ENCODE assay signal across 30 mouse cellular contexts in genomic region chr7:101059188-101059587, GRCm38 (mm10). TPM values are rescaled to one million over a fixed set of nuclear protein-coding genes. Genes with fewer than 3 reads are reported as not detected.
A peak's percentile ranks its signal among the peaks of the same experiment; 100 is the strongest.
DNase-seq lines count a peak whose midpoint lies in the region; ATAC-seq and TF ChIP-seq lines count a peak whose summit lies in the region.
"Had no signal": no experiment of that assay in that cellular context is flagged by ENCODE, and none has a peak within 500 bp of the region (broad histone marks: within the 10 kb centered on the region; RNA-seq: fewer than 3 reads in every experiment).

No protein-coding gene starts in this region.

- H3K4me2 ChIP-seq in liver, postnatal 0 days (ENCODE audit: low read depth, low read length) = no peak overlapping the region
- H3K4me2 ChIP-seq in liver, embryonic 11.5 days = no peak overlapping the region
- H3K4me2 ChIP-seq in midbrain, embryonic 16.5 days (ENCODE audit: low read length) = no peak overlapping the region
- H3K4me2 ChIP-seq: embryonic facial prominence, embryonic 15.5 days; forebrain, embryonic 12.5 days; heart, embryonic 13.5 days; intestine, embryonic 15.5 days; liver, embryonic 13.5 days; neural tube, embryonic 13.5 days had no signal

- H3K9me3 ChIP-seq in liver, postnatal 0 days (ENCODE audit: low read length) = no peaks in the 10 kb centered on the region
- H3K9me3 ChIP-seq in liver, embryonic 11.5 days (ENCODE audit: control insufficient read depth, low read length) = no peaks in the 10 kb centered on the region
- no peaks in the 10 kb centered on the region for H3K9me3 ChIP-seq in midbrain, embryonic 16.5 days (replicated peaks; ENCODE audit: control insufficient read depth, low read length, poor library complexity, severe bottlenecking)
- H3K9me3 ChIP-seq: embryonic facial prominence, embryonic 10.5 days; embryonic facial prominence, embryonic 15.5 days; forebrain, embryonic 12.5 days; heart, embryonic 13.5 days; intestine, embryonic 15.5 days; liver, embryonic 13.5 days; neural tube, embryonic 13.5 days had no signal

- no peaks in the 10 kb centered on the region for H3K36me3 ChIP-seq in liver, postnatal 0 days (replicated peaks; ENCODE audit: insufficient read depth, low read length)
- H3K36me3 ChIP-seq in liver, embryonic 11.5 days (ENCODE audit: control insufficient read depth, insufficient read depth, low read length) = no peaks in the 10 kb centered on the region
- H3K36me3 ChIP-seq in midbrain, embryonic 16.5 days (ENCODE audit: control insufficient read depth, insufficient read depth, low read length) = no peaks in the 10 kb centered on the region
- H3K36me3 ChIP-seq: embryonic facial prominence, embryonic 10.5 days; embryonic facial prominence, embryonic 15.5 days; forebrain, embryonic 12.5 days; heart, embryonic 13.5 days; intestine, embryonic 15.5 days; liver, embryonic 13.5 days; neural tube, embryonic 13.5 days had no signal

- no peak overlapping the region for H3K4me3 ChIP-seq in liver, postnatal 0 days (ENCODE audit: low read depth, low read length)
- H3K4me3 ChIP-seq in liver, embryonic 11.5 days (ENCODE audit: low read depth, low read length) = no peak overlapping the region
- no peak overlapping the region for H3K4me3 ChIP-seq in midbrain, embryonic 16.5 days (ENCODE audit: low read depth, low read length)
- H3K4me3 ChIP-seq: embryonic facial prominence, embryonic 10.5 days; embryonic facial prominence, embryonic 15.5 days; forebrain, embryonic 12.5 days; heart, embryonic 13.5 days; intestine, embryonic 15.5 days; layer of hippocampus, adult 2 months; liver, embryonic 13.5 days; myocyte; neural tube, embryonic 13.5 days had no signal

- TF ChIP-seq EP300 in liver, postnatal 0 days (IDR thresholded peaks at IDR 0.05; ENCODE audit: low read depth) = no peak

- H3K4me1 ChIP-seq in liver, postnatal 0 days (ENCODE audit: insufficient read depth) = peaks cover 13% of the 10 kb centered on the region
- no peaks in the 10 kb centered on the region for H3K4me1 ChIP-seq in liver, embryonic 11.5 days (replicated peaks; ENCODE audit: control insufficient read depth, insufficient read depth, low read length)
- no peaks in the 10 kb centered on the region; the same call in none of the 2 replicates for H3K4me1 ChIP-seq in midbrain, embryonic 16.5 days (ENCODE audit: control insufficient read depth, insufficient read depth, low read length)
- H3K4me1 ChIP-seq: heart, embryonic 13.5 days had no signal

- no peak for TF ChIP-seq CTCF in liver, postnatal 0 days (IDR thresholded peaks at IDR 0.05; ENCODE audit: low read depth)

- no peaks in the 10 kb centered on the region for H3K27me3 ChIP-seq in liver, postnatal 0 days (ENCODE audit: insufficient read depth, low read length)
- H3K27me3 ChIP-seq in liver, embryonic 11.5 days (replicated peaks; ENCODE audit: control insufficient read depth, insufficient read depth, low read length) = no peaks in the 10 kb centered on the region
- H3K27me3 ChIP-seq in midbrain, embryonic 16.5 days (ENCODE audit: control insufficient read depth, insufficient read depth, low read depth, low read length) = no peaks in the 10 kb centered on the region; the same call in 1 of the 2 replicates
- H3K27me3 ChIP-seq: embryonic facial prominence, embryonic 15.5 days; heart, embryonic 13.5 days; intestine, embryonic 15.5 days; liver, embryonic 13.5 days; neural tube, embryonic 13.5 days had no signal

- no peak for DNase-seq in liver, postnatal 0 days
- DNase-seq in liver, embryonic 11.5 days (ENCODE audit: low spot score) = no peak
- peak; percentile 56 to 66 for DNase-seq in spleen, postnatal 36 days (ENCODE audit: low spot score in 2 of 2)
- DNase-seq in spleen, postnatal 14 days (ENCODE audit: low spot score in 2 of 2) = no peak
- no peak for DNase-seq in gastrocnemius, postnatal 4 days (ENCODE audit: low spot score in 2 of 2)
- no peak for DNase-seq in neural tube, embryonic 10.5 days (ENCODE audit: extremely low spot score, low spot score)
- DNase-seq: adrenal gland, adult 2 months; adrenal gland, postnatal 36 days; cerebellum, adult 2 months; cerebellum, postnatal 14 days; gastrocnemius, postnatal 25 days; heart, postnatal 10 days; kidney, adult 2 months; kidney, postnatal 36 days; left cerebral cortex, postnatal 4 days; liver, embryonic 13.5 days; lung, adult 2 months; lung, postnatal 10 days; thymus, adult 2 months had no signal

- H3K27ac ChIP-seq in liver, postnatal 0 days (ENCODE audit: low read depth) = no peak overlapping the region
- H3K27ac ChIP-seq in liver, embryonic 11.5 days (ENCODE audit: low read depth, low read length) = no peak overlapping the region
- no peak overlapping the region for H3K27ac ChIP-seq in midbrain, embryonic 16.5 days (ENCODE audit: low read length)
- H3K27ac ChIP-seq: embryonic facial prominence, embryonic 10.5 days; embryonic facial prominence, embryonic 15.5 days; forebrain, embryonic 12.5 days; heart, embryonic 13.5 days; hindbrain, postnatal 0 days; intestine, embryonic 15.5 days; layer of hippocampus, adult 2 months; liver, embryonic 13.5 days; neural tube, embryonic 13.5 days had no signal

- no peak overlapping the region for H3K9ac ChIP-seq in liver, postnatal 0 days (replicated peaks)
- no peak overlapping the region for H3K9ac ChIP-seq in liver, embryonic 11.5 days (ENCODE audit: low read depth, low read length)
- no peak overlapping the region for H3K9ac ChIP-seq in midbrain, embryonic 16.5 days (ENCODE audit: low read depth, low read length)
- H3K9ac ChIP-seq: embryonic facial prominence, embryonic 15.5 days; forebrain, embryonic 12.5 days; heart, embryonic 13.5 days; intestine, embryonic 15.5 days; liver, embryonic 13.5 days; neural tube, embryonic 13.5 days had no signal

- WGBS in liver, postnatal 0 days (ENCODE audit: insufficient replicate concordance) = 65% methylated on average over 5 of the region's 5 CpGs
- WGBS in liver, embryonic 11.5 days = 85% methylated on average over 5 of the region's 5 CpGs
- WGBS in midbrain, embryonic 16.5 days = 59% methylated on average over 5 of the region's 5 CpGs

- 0 out of 2 replicates have a peak, but pooled peaks have one; percentile 7 for ATAC-seq in liver, postnatal 0 days
- no peak for ATAC-seq in liver, embryonic 11.5 days (replicated peaks; ENCODE audit: low FRiP score)
- peak; percentile 60; the same call in 1 of the 2 replicates for ATAC-seq in midbrain, embryonic 16.5 days
- ATAC-seq: activated CD4-positive, CD25-positive, alpha-beta regulatory T cell, adult 4 months; hindbrain, postnatal 0 days; intestine, embryonic 15.5 days had no signal

RNA-seq across cellular contexts. Expression of gene Fchsd2, which starts 33.5 kb away (rescaled TPM):
- polyA plus RNA-seq in liver, postnatal 0 days (2015; fragmentation: Nextera tagmentation; extraction: Ambion mirVana) = 7.4 and 7.8 TPM in 2 replicates
- polyA plus RNA-seq in liver, embryonic 11.5 days (2014; fragmentation: Nextera tagmentation; extraction: Ambion mirVana) = 14.2 and 14.4 TPM in 2 replicates
- 42.0 and 45.2 TPM in 2 replicates for polyA plus RNA-seq in midbrain, embryonic 16.5 days (2015; fragmentation: Nextera tagmentation; extraction: Ambion mirVana)
- 10 to 100 TPM; 22.6 to 25.7 TPM for total RNA-seq in gastrocnemius, postnatal 4 days (2021)

RNA-seq across cellular contexts. Expression of gene P2ry2, which starts 46.5 kb away (rescaled TPM):
- 3.8 and 4.2 TPM in 2 replicates for polyA plus RNA-seq in liver, postnatal 0 days (2015; fragmentation: Nextera tagmentation; extraction: Ambion mirVana)
- 1.6 and 2.2 TPM in 2 replicates for polyA plus RNA-seq in liver, embryonic 11.5 days (2014; fragmentation: Nextera tagmentation; extraction: Ambion mirVana)
- polyA plus RNA-seq in midbrain, embryonic 16.5 days (2015; fragmentation: Nextera tagmentation; extraction: Ambion mirVana) = 0.21 and 0.22 TPM in 2 replicates
- 10 to 100 TPM; 30.8 to 33.2 TPM for total RNA-seq in gastrocnemius, postnatal 4 days (2021)

Comparison
In these comparisons a context has a peak if more than half of its experiments do, and no peak if none do; other contexts are left out.
1. DNase-seq: peak in spleen, postnatal 36 days (2 of 2); none in liver, postnatal 0 days (single experiment), liver, embryonic 11.5 days (single experiment), spleen, postnatal 14 days (0 of 2), gastrocnemius, postnatal 4 days (0 of 2) and neural tube, embryonic 10.5 days (single experiment).